Mouse (Mus musculus) spleen, adult 2 months (tissue): Measurements from ENCODE around the gene Tmem109.

Source experiments
- CTCF ChIP-seq: fragments of 200-500 bp; IDR thresholded peaks from 2 replicates; pipeline ENCODE4 v1.5.1; 2011; ENCODE audit warnings: mild to moderate bottlenecking, inconsistent platforms; ENCODE audit not compliant: insufficient read depth, insufficient read length, insufficient replicate concordance; ENCODE audit errors: extremely low read depth
- POLR2A ChIP-seq: fragments of 200-500 bp; IDR thresholded peaks from 2 replicates; pipeline ENCODE4 v1.6.1; 2011; ENCODE audit warnings: low read depth, low read length, inconsistent platforms

DNA sequence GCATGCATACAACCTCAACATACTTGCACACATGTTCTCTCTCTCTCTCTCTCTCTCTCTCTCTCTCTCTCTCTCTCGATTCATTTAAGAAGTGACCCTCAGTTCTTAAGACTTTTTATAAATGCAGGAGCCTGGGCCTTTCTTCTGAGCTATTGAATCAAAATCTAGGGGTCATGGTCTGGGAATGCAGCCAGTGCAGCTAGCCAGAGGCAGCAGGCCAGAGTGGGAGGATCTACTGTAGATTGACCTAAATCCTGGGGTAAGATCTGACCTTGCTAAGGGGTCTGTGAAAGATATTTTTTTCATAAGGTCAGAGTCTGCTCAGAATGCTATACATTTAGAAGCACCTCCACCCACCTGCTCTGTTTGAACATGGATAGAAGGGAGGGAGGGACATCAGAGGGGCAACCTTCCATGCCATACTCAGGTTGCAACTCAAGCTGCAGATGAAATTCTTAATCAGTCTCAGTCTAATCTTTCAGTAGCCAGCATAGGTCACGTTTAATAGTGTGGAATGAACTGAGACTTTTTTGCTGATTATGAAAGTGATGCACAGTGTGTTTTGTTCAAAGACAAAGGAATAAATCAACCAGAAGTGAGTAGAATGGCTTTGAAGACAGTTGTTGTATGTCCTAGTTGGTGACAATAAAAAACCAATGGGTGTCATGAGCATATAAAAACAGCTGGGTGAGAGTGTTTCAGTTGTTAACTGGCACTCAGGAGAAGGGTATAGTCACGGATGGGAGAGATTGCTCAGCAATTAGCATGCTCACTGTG is 34.3 kb downstream of the Tmem109 start:
- no peak for TF ChIP-seq POLR2A
- no peak for TF ChIP-seq CTCF
